Mouse (Mus musculus) liver, adult 2 months (tissue): ENCODE measurements at regions not wholly inside any gene's neighbourhood (a gene's known extent, or its start where the extent isn't known, plus 50 kb on each side); places are given as distances from the start of the nearest gene placed in this dataset.

ENCODE experiments used
- CTCF ChIP-seq: fragments of 200-500 bp; IDR thresholded peaks from 2 replicates; pipeline ENCODE4 v1.5.1; 2011; ENCODE audit warnings: low read depth, low read length, control low read depth
- POLR2A ChIP-seq: fragments of 200-500 bp; IDR thresholded peaks from 2 replicates; pipeline ENCODE4 v1.6.1; 2011; ENCODE audit warnings: low read length, control low read depth; ENCODE audit not compliant: insufficient read depth; ENCODE audit errors: extremely low read depth

GRCm38 (mm10) chrX:76120936-76121335 lies 143.2 kb upstream of the Cldn34b3 start:
- TF ChIP-seq POLR2A (no peak), CTCF (no peak)
